Mouse (Mus musculus) ES-Bruce4 (cell line): ENCODE measurements around the gene Rae1.

ENCODE experiments used
- CTCF ChIP-seq: IDR thresholded peaks from one replicate; pipeline ENCODE4 v1.8.1; 2011; ENCODE audit warnings: low read depth, low read length
- EP300 ChIP-seq: IDR thresholded peaks from 2 replicates; pipeline ENCODE4 v1.6.1; 2011; ENCODE audit warnings: low read depth, low read length; ENCODE audit not compliant: insufficient read depth
- POLR2A ChIP-seq: IDR thresholded peaks from one replicate; pipeline ENCODE4 v1.8.1; 2011; ENCODE audit warnings: low read length; ENCODE audit not compliant: insufficient read depth

DNA sequence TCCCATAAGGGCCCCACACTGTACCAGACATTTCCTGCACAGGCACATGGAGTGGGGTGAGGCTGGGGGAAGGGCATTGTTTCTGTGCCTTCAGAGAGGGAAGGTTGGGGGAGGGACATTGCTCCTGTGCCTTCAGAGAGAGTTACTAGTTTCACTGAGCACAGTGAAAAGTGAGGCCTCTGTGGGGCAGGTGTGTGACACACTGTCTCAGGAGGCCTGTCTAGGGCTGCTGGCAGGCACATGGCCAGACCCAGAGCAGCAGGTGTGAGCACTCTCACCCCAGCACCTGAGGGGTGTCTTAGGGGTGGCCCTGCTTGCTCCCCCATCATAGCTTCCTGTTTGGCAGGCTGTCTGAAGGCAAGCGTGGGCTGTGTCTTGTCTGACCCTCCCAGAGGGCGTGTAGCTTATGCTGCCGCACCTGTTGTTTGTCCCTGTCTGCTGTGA, 26.8 kb downstream of the Rae1 start:
- TF ChIP-seq POLR2A: no peak
- no peak for TF ChIP-seq CTCF
- TF ChIP-seq EP300: no peak
